Mouse (Mus musculus): Measurements from ENCODE around the gene Pld4. TPM values are rescaled to one million over a fixed set of nuclear protein-coding genes. Genes with fewer than 3 reads are reported as not detected.

Pld4 gene
- polyA plus RNA-seq, 1 experiment from 2014 or later, result 6.4 TPM

DNA sequence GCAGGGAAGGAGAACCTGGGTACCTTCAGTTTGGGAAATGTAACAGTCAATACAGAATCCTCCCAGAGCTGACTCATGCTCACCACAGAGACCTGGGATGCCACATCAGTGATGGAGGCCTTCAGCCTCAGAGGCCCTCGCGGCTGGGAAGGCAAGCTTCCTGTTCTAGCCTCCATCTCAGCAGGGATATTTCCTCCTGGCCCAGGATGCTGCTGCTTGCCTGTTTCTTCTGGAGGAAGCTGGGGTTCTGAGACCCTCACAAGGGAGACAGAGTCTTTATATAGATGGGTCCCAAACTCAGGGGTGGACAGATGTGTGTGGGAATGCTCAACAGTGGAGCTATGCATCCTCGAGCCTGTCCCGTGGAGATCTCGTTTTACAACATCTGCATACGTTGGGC lies 13.6 kb downstream of the Pld4 start:
- H3K9me3 ChIP-seq, result peaks cover 5% of the 10 kb centered on the region; the same call in 1 of the 2 replicates
- no peak overlapping the region for H3K27ac ChIP-seq
- H3K4me3 ChIP-seq, result no peak overlapping the region
- 86% methylated on average over 6 of the region's 6 CpGs for WGBS
- no peaks in the 10 kb centered on the region for H3K27me3 ChIP-seq
- ATAC-seq (ENCODE audit: low FRiP score), result no peak
- H3K9ac ChIP-seq, result no peak overlapping the region
- no peak overlapping the region for H3K4me2 ChIP-seq
- H3K36me3 ChIP-seq, result no peaks in the 10 kb centered on the region
- no peaks in the 10 kb centered on the region for H3K4me1 ChIP-seq (replicated peaks)

- H3K4me3 ChIP-seq, result no peak overlapping the region
- H3K27me3 ChIP-seq, result no peaks in the 10 kb centered on the region
- no peaks in the 10 kb centered on the region for H3K4me1 ChIP-seq (replicated peaks)
- no peak overlapping the region for H3K4me2 ChIP-seq
- 95% methylated on average over 10 of the region's 10 CpGs for WGBS
- H3K9me3 ChIP-seq, result peaks cover 5% of the 10 kb centered on the region; the same call in 1 of the 2 replicates
- ATAC-seq (ENCODE audit: low FRiP score), result no peak
- no peaks in the 10 kb centered on the region for H3K36me3 ChIP-seq
- no peak overlapping the region for H3K27ac ChIP-seq
- H3K9ac ChIP-seq, result no peak overlapping the region
Measured at GRCm38 (mm10) chr12:112774481-112774880, 14.0 kb downstream of the Pld4 start.

DNA sequence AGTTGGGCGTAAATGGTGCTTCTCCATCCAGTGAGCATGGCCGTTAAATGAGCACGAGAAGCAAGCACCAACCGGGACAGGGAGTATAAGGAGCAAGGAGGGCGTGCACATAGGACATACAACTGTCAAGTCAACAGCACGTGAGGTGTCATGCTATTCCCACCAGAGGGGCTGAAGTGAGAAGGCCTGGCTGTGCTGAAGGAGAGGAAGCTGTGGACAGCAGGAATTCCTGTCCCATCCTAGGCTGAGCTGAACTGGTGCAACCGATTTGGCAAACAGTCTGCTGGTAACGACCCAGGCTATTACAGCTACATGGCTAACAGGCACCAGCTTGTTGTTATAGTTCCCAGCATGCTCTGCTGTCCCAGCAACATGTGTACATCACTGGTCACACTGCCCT lies 30.6 kb downstream of the Pld4 start:
- no peaks in the 10 kb centered on the region for H3K36me3 ChIP-seq
- 84% methylated on average over 8 of the region's 8 CpGs for WGBS
- H3K27ac ChIP-seq, result no peak overlapping the region
- H3K9ac ChIP-seq, result no peak overlapping the region
- H3K27me3 ChIP-seq, result 0 out of 2 replicates have a peak, but pooled peaks cover 7% of the 10 kb centered on the region
- H3K4me3 ChIP-seq, result no peak overlapping the region
- no peak for ATAC-seq (ENCODE audit: low FRiP score)
- no peak overlapping the region for H3K4me2 ChIP-seq
- H3K4me1 ChIP-seq (replicated peaks), result peaks cover 14% of the 10 kb centered on the region
- H3K9me3 ChIP-seq, result no peaks in the 10 kb centered on the region

- WGBS, result 76% methylated on average over 13 of the region's 13 CpGs
- H3K4me2 ChIP-seq, result no peak overlapping the region
- H3K4me3 ChIP-seq, result no peak overlapping the region
- 0 out of 2 replicates have a peak, but pooled peaks cover 15% of the 10 kb centered on the region for H3K27me3 ChIP-seq
- H3K36me3 ChIP-seq, result no peaks in the 10 kb centered on the region
- no peak overlapping the region for H3K27ac ChIP-seq
- no peak for ATAC-seq (ENCODE audit: low FRiP score)
- peaks cover 25% of the 10 kb centered on the region for H3K4me1 ChIP-seq (replicated peaks)
- H3K9me3 ChIP-seq, result no peaks in the 10 kb centered on the region
- H3K9ac ChIP-seq, result no peak overlapping the region
Measured at GRCm38 (mm10) chr12:112793601-112794355, 33.3 kb downstream of the Pld4 start.

DNA sequence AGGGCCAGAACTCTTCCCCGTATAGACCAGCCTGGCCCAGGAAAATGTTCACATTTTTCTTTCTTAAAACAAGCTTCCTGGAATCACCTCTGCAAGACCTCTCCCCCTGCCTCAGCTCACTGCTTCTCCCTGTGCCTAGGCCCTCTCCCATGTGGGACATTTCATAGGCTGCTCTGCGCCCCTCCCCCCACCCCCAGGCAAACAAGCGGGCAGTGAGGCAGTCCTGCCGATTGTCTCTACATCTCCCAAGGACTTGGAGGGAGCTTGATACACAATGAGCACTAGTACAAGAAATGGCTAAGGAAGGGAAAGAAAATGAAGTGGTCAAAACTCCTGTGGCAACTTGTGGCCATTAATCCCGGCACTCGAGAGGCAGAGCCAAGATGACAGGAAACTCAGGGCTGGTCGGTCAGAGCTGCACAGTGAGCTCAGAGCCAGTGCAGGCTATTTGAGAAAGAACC lies 33.9 kb downstream of the Pld4 start:
- Histone ChIP-seq H3K4me1 (replicated peaks) (peaks cover 25% of the 10 kb centered on the region), H3K27ac (no peak overlapping the region), H3K27me3 (peaks cover 21% of the 10 kb centered on the region), H3K36me3 (no peaks in the 10 kb centered on the region), H3K9ac (no peak overlapping the region), H3K4me2 (no peak overlapping the region), H3K9me3 (no peaks in the 10 kb centered on the region), H3K4me3 (no peak overlapping the region)
- ATAC-seq (ENCODE audit: low FRiP score), result no peak
- 38% methylated on average over 7 of the region's 7 CpGs for WGBS

DNA sequence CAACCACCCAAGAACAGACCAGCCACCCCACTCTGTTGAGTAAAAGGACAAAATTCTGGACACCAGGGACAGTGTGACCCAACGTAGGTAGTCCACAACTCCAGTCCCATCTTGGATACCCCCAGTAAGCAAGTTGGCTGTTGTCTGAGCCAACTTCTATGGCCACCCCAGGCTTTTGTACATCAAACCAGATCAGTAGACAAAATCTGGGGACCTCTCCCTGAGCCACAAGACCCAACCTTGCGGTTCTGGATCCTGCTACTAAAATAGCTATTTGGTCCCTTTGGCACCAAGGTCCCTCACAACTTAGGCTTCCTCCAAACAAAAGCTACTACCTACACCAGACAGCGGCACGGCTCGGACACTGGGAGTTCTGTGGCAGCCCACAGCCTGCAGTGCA lies 34.5 kb downstream of the Pld4 start:
- no peak overlapping the region for H3K27ac ChIP-seq
- no peaks in the 10 kb centered on the region for H3K36me3 ChIP-seq
- 86% methylated on average over 5 of the region's 5 CpGs for WGBS
- H3K27me3 ChIP-seq, result peaks cover 27% of the 10 kb centered on the region
- H3K4me2 ChIP-seq, result no peak overlapping the region
- H3K9me3 ChIP-seq, result no peaks in the 10 kb centered on the region
- ATAC-seq (ENCODE audit: low FRiP score), result no peak
- no peak overlapping the region for H3K9ac ChIP-seq
- peaks cover 25% of the 10 kb centered on the region for H3K4me1 ChIP-seq (replicated peaks)
- no peak overlapping the region for H3K4me3 ChIP-seq

- ATAC-seq (ENCODE audit: low FRiP score), result no peak
- Histone ChIP-seq H3K9me3 (no peaks in the 10 kb centered on the region), H3K36me3 (no peaks in the 10 kb centered on the region), H3K27ac (no peak overlapping the region), H3K27me3 (peaks cover 32% of the 10 kb centered on the region), H3K4me1 (replicated peaks) (peaks cover 25% of the 10 kb centered on the region), H3K4me2 (no peak overlapping the region), H3K9ac (no peak overlapping the region), H3K4me3 (no peak overlapping the region)
- 78% methylated on average over 12 of the region's 18 CpGs for WGBS
Measured at GRCm38 (mm10) chr12:112795466-112796104, 35.1 kb downstream of the Pld4 start.

DNA sequence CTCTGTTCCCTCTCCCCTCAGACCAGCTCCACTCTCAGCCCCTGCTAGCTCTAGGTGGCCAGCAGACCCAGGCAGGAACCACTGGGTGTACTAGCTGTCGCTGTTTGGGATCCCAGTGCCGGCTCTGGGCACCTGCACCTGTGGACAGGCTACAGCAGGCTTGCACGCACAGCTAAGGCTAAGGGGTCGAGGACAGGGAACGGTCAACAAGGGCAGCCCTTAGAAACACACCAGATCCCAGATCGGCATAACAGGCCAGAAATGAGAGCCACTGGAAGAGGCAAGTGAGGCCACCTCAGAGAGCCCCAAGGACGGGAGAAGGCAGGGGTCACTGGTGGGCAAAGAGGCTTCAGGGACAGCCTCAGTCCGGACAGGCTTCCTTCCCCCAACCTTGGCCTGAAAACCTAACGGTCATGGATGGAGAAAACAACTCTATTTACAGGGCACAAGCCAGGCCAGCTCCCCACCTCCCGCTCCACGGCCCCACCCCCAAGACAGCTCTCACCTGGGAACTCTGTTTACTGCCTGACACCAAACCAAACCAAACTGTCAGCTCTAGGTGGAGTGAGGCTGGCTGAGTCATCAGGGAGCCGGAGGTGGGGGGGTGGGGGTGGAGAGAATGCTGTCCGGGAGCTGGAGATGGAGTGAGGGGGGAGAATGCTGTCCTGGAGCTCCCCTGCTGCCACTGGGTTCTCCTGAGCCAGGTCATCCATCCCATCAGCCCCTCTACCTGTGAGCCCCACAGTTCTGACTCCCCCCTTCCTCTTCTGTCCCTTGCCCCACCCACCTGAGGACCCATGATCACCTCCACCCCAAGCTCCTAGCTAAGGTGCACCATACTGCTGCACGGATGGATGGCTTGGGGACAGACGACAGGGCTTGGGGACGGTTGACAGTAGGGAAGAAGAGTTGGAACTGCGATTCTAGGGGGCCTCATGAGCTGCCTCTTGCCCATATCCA lies 36.4 kb downstream of the Pld4 start:
- H3K9ac ChIP-seq, result no peak overlapping the region
- WGBS, result 57% methylated on average over 17 of the region's 17 CpGs
- ATAC-seq (ENCODE audit: low FRiP score), result no peak

GRCm38 (mm10) chr12:112797672-112798331 lies 37.3 kb downstream of the Pld4 start:
- 60% methylated on average over 15 of the region's 15 CpGs for WGBS
- ATAC-seq (ENCODE audit: low FRiP score), result peak; percentile 15; the same call in 1 of the 2 replicates

More for the DNA sequence above, 36.4 kb downstream of the Pld4 start:
- no peak overlapping the region for H3K4me2 ChIP-seq
- H3K36me3 ChIP-seq, result no peaks in the 10 kb centered on the region
- H3K9me3 ChIP-seq, result no peaks in the 10 kb centered on the region
- peaks cover 45% of the 10 kb centered on the region for H3K27me3 ChIP-seq
- no peak overlapping the region for H3K27ac ChIP-seq
- peaks cover 28% of the 10 kb centered on the region for H3K4me1 ChIP-seq (replicated peaks)
- no peak overlapping the region for H3K4me3 ChIP-seq

GRCm38 (mm10) chr12:112798332-112798681 lies 37.9 kb downstream of the Pld4 start:
- H3K9ac ChIP-seq, result no peak overlapping the region

More at GRCm38 (mm10) chr12:112797672-112798331, 37.3 kb downstream of the Pld4 start:
- peaks cover 33% of the 10 kb centered on the region for H3K4me1 ChIP-seq (replicated peaks)
- no peaks in the 10 kb centered on the region for H3K9me3 ChIP-seq
- no peak overlapping the region for H3K27ac ChIP-seq
- H3K27me3 ChIP-seq, result peaks cover 50% of the 10 kb centered on the region
- no peak overlapping the region for H3K9ac ChIP-seq
- no peak overlapping the region for H3K4me2 ChIP-seq
- H3K36me3 ChIP-seq, result no peaks in the 10 kb centered on the region
- no peak overlapping the region for H3K4me3 ChIP-seq

GRCm38 (mm10) chr12:112798716-112799115 lies 38.3 kb downstream of the Pld4 start:
- no peaks in the 10 kb centered on the region for H3K36me3 ChIP-seq
- peaks cover 58% of the 10 kb centered on the region for H3K27me3 ChIP-seq
- no peaks in the 10 kb centered on the region for H3K9me3 ChIP-seq
- no peak for ATAC-seq (ENCODE audit: low FRiP score)
- no peak overlapping the region for H3K4me3 ChIP-seq
- peaks cover 33% of the 10 kb centered on the region for H3K4me1 ChIP-seq (replicated peaks)
- WGBS, result 77% methylated on average over 5 of the region's 5 CpGs
- no peak overlapping the region for H3K9ac ChIP-seq
- H3K4me2 ChIP-seq, result no peak overlapping the region
- no peak overlapping the region for H3K27ac ChIP-seq

More at GRCm38 (mm10) chr12:112798332-112798681, 37.9 kb downstream of the Pld4 start:
- no peak for ATAC-seq (ENCODE audit: low FRiP score)
- 51% methylated on average over 5 of the region's 5 CpGs for WGBS
- Histone ChIP-seq H3K36me3 (no peaks in the 10 kb centered on the region), H3K9me3 (no peaks in the 10 kb centered on the region), H3K27me3 (peaks cover 54% of the 10 kb centered on the region), H3K4me2 (no peak overlapping the region), H3K27ac (no peak overlapping the region), H3K4me1 (replicated peaks) (peaks cover 33% of the 10 kb centered on the region), H3K4me3 (no peak overlapping the region)

Data from hindbrain, embryonic 13.5 days (tissue).